Mouse (Mus musculus) limb, embryonic 14.5 days (tissue): Measurements from ENCODE around the gene Tlx3. TPM values are rescaled to one million over a fixed set of nuclear protein-coding genes. Genes with fewer than 3 reads are reported as not detected.

Source experiments
- ATAC-seq: fragments of 200-750 bp; cut with Nextera tagmentation; 2 replicates; pipeline ENCODE4 v1.8.0; 2017; ENCODE audit warnings: low read depth, moderate number of reproducible peaks, moderate TSS enrichment; ENCODE audit not compliant: low FRiP score
- DNase-seq: peaks from one replicate; pipeline ENCODE4 v3.0.0-alpha.2; 2015; ENCODE audit warnings: low spot score
- H3K27ac ChIP-seq: fragments of 300-500 bp; sonication (generic); replicated peaks from 2 replicates; pipeline ENCODE4 v1.5.1; 2014; ENCODE audit warnings: low read depth, mild to moderate bottlenecking, low read length, moderate library complexity, mixed read lengths
- H3K27me3 ChIP-seq: fragments of 300-500 bp; sonication (generic); 2 replicates; pipeline ENCODE4 v1.6.1; 2014; ENCODE audit warnings: low read length, mixed read lengths; ENCODE audit not compliant: control insufficient read depth, insufficient read depth
- H3K36me3 ChIP-seq: fragments of 300-500 bp; sonication (generic); 2 replicates; pipeline ENCODE4 v1.6.1; 2014; ENCODE audit warnings: mild to moderate bottlenecking, low read length, moderate library complexity, mixed read lengths; ENCODE audit not compliant: control insufficient read depth, insufficient read depth
- H3K4me1 ChIP-seq: fragments of 300-500 bp; sonication (generic); 2 replicates; pipeline ENCODE4 v1.6.1; 2014; ENCODE audit warnings: antibody characterized with exemption, low read length, mixed read lengths; ENCODE audit not compliant: control insufficient read depth, insufficient read depth
- H3K4me2 ChIP-seq: fragments of 300-500 bp; sonication (generic); replicated peaks from 2 replicates; pipeline ENCODE4 v1.6.1; 2014; ENCODE audit warnings: low read depth, mild to moderate bottlenecking, low read length, moderate library complexity; ENCODE audit not compliant: severe bottlenecking
- H3K4me3 ChIP-seq: fragments of 300-500 bp; sonication (generic); replicated peaks from 2 replicates; pipeline ENCODE4 v1.5.1; 2014; ENCODE audit warnings: low read length
- H3K9ac ChIP-seq: fragments of 300-500 bp; sonication (generic); 2 replicates; pipeline ENCODE4 v1.6.1; 2014; ENCODE audit warnings: mild to moderate bottlenecking, low read depth, low read length, moderate library complexity; ENCODE audit not compliant: severe bottlenecking
- H3K9me3 ChIP-seq: fragments of 300-500 bp; sonication (generic); 2 replicates; pipeline ENCODE4 v1.6.1; 2016; ENCODE audit warnings: low read length; ENCODE audit not compliant: control insufficient read depth
- POLR2A ChIP-seq: fragments of 200-500 bp; IDR thresholded peaks from 2 replicates; pipeline ENCODE4 v1.8.0; 2012; ENCODE audit warnings: inconsistent platforms, mild to moderate bottlenecking, moderate library complexity, borderline replicate concordance; ENCODE audit not compliant: insufficient read depth, insufficient read length; ENCODE audit errors: extremely low read depth
- WGBS: fragments of 180-500 bp; shearing (Covaris S2); extraction: QIAGEN DNeasy Blood & Tissue Kit; methylation state at CpG from one replicate; pipeline ENCODE4 v1.1.7; 2014; 5-methylcytosine and 5-hydroxymethylcytosine counted together
- polyA plus RNA-seq, 2 experiments: library from polyadenylated mRNA; depleted of rRNA in 1 of 2; stranded (reverse) in 1 of 2; unstranded in 1 of 2; fragments of >200 nt; fragmentation: Nextera tagmentation in 1 of 2; extraction: Ambion mirVana in 1 of 2; gene quantifications; 2 replicates each; pipeline versions ENCODE4 v1.2.1 to v1.2.3; 2012 to 2014

Gene Tlx3
- polyA plus RNA-seq, 2 experiments = 0.08 TPM; not detected in 1

- ATAC-seq = no peak
- Histone ChIP-seq H3K27ac (no peak overlapping the region), H3K4me1 (peaks cover 19% of the 10 kb centered on the region), H3K27me3 (peaks cover 71% of the 10 kb centered on the region), H3K9ac (no peak overlapping the region), H3K9me3 (no peaks in the 10 kb centered on the region), H3K4me2 (no peak overlapping the region), H3K36me3 (no peaks in the 10 kb centered on the region), H3K4me3 (no peak overlapping the region)
- WGBS = 3% methylated on average over 3 of the region's 3 CpGs
- DNase-seq = no peak
- no peak for TF ChIP-seq POLR2A
Observed at GRCm38 (mm10) chr11:33204966-33205365, 1.6 kb upstream of the Tlx3 start.

GRCm38 (mm10) chr11:33204329-33204705, 928 bp upstream of the Tlx3 start:
- Histone ChIP-seq H3K4me3 (no peak overlapping the region), H3K27me3 (peaks cover 77% of the 10 kb centered on the region), H3K9ac (no peak overlapping the region), H3K4me1 (peaks cover 19% of the 10 kb centered on the region), H3K4me2 (no peak overlapping the region), H3K9me3 (no peaks in the 10 kb centered on the region), H3K36me3 (no peaks in the 10 kb centered on the region), H3K27ac (no peak overlapping the region)
- no peak for TF ChIP-seq POLR2A
- ATAC-seq (no peak), DNase-seq (no peak)
- WGBS = 1% methylated on average over 18 of the region's 18 CpGs

DNA sequence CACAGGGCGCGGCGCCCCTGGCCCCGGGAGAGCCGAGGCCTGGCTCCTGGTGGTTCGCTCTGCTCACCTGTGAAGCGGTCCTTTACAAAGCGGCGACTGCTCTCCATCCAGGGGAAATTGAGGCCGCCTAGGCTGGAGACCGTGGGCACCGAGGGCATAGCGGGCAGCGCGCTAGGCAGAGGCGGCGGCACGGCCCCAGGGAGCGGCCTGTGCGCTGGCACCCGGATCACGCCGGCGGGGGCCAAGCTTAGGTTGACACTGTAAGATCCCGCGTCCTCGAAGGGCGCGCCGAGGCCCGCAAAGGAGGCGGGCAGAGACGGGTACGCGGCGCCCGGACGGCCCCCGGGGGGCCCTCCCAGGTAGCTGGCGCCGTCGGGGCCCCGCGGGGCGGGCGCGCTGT, 417 bp downstream of the Tlx3 start:
- H3K4me3 ChIP-seq = peak overlapping the region; percentile 33
- no peak for TF ChIP-seq POLR2A
- H3K9me3 ChIP-seq = no peaks in the 10 kb centered on the region
- H3K27me3 ChIP-seq = peaks cover 91% of the 10 kb centered on the region
- DNase-seq (no peak), ATAC-seq (no peak)
- H3K27ac ChIP-seq = no peak overlapping the region
- peak overlapping the region; percentile 49 for H3K4me2 ChIP-seq
- H3K9ac ChIP-seq = no peak overlapping the region
- peaks cover 19% of the 10 kb centered on the region for H3K4me1 ChIP-seq
- no peaks in the 10 kb centered on the region for H3K36me3 ChIP-seq
- WGBS = 2% methylated on average over 26 of the region's 47 CpGs

- Histone ChIP-seq H3K4me2 (no peak overlapping the region; the same call in 1 of the 2 replicates), H3K27ac (no peak overlapping the region), H3K9ac (no peak overlapping the region), H3K4me3 (peak overlapping the region; percentile 33; the same call in 1 of the 2 replicates), H3K4me1 (peaks cover 19% of the 10 kb centered on the region), H3K36me3 (no peaks in the 10 kb centered on the region), H3K27me3 (peaks cover 97% of the 10 kb centered on the region), H3K9me3 (peaks cover 4% of the 10 kb centered on the region; the same call in 1 of the 2 replicates)
- WGBS = 2% methylated on average over 28 of the region's 37 CpGs
- ATAC-seq = no peak
- no peak for DNase-seq
- TF ChIP-seq POLR2A = no peak
Observed at GRCm38 (mm10) chr11:33202296-33202695, 1.1 kb downstream of the Tlx3 start.

- no peak for DNase-seq
- no peak for ATAC-seq
- peaks cover 6% of the 10 kb centered on the region; the same call in 1 of the 2 replicates for H3K9me3 ChIP-seq
- TF ChIP-seq POLR2A = no peak
- H3K4me2 ChIP-seq = peak overlapping the region; percentile 58
- H3K36me3 ChIP-seq = no peaks in the 10 kb centered on the region
- peaks cover 100% of the 10 kb centered on the region for H3K27me3 ChIP-seq
- no peak overlapping the region for H3K27ac ChIP-seq
- peaks cover 19% of the 10 kb centered on the region for H3K4me1 ChIP-seq
- no peak overlapping the region for H3K9ac ChIP-seq
- WGBS = under 1% methylated on average over 19 of the region's 19 CpGs
- peak overlapping the region; percentile 38 for H3K4me3 ChIP-seq
Observed at GRCm38 (mm10) chr11:33201626-33202010, 1.8 kb downstream of the Tlx3 start.
